In genomic region chr7:102255954-102256353, GRCm38 (mm10) we compare ENCODE assay signal across 8 mouse cellular contexts. TPM values are rescaled to one million over a fixed set of nuclear protein-coding genes. Genes with fewer than 3 reads are reported as not detected.
DNase-seq lines count a peak whose midpoint lies in the region; ATAC-seq and TF ChIP-seq lines count a peak whose summit lies in the region.

Gene Rhog (minus strand): TSS chr7:102256054.

- 86% methylated on average over 3 of the region's 3 CpGs for WGBS in cerebellum, adult 2 months
- 87% methylated on average over 3 of the region's 3 CpGs for WGBS in hindbrain, embryonic 14.5 days
- WGBS in liver, embryonic 16.5 days (ENCODE audit: insufficient replicate concordance), result 67% methylated on average over 3 of the region's 3 CpGs

- H3K4me2 ChIP-seq in hindbrain, embryonic 14.5 days (replicated peaks), result no peak within 1 kb of the TSS
- no peak within 1 kb of the TSS for H3K4me2 ChIP-seq in liver, embryonic 16.5 days (ENCODE audit: low read depth, low read length)

- H3K9ac ChIP-seq in hindbrain, embryonic 14.5 days, result no peak within 1 kb of the TSS
- H3K9ac ChIP-seq in liver, embryonic 16.5 days (ENCODE audit: low read depth, low read length), result no peak within 1 kb of the TSS

- no peak within 1 kb of the TSS for H3K4me3 ChIP-seq in cerebellum, adult 2 months (replicated peaks; ENCODE audit: insufficient read depth, low read depth, low read length)
- H3K4me3 ChIP-seq in gastrocnemius, adult 2 months, result no peak within 1 kb of the TSS
- H3K4me3 ChIP-seq in hindbrain, embryonic 14.5 days (replicated peaks; ENCODE audit: low read length), result no peak within 1 kb of the TSS
- H3K4me3 ChIP-seq in liver, embryonic 16.5 days (ENCODE audit: low read depth, low read length), result no peak within 1 kb of the TSS

- no peak for TF ChIP-seq CTCF in cerebellum, adult 2 months (IDR thresholded peaks at IDR 0.05; ENCODE audit: borderline replicate concordance, insufficient read depth, low read depth, low read length)
- TF ChIP-seq CTCF in gastrocnemius, adult 2 months (IDR thresholded peaks at IDR 0.05), result no peak

- intact Hi-C loops in gastrocnemius, adult 2 months (cut with DNase I), result no loop called here

- no peak for ATAC-seq in activated CD4-positive, CD25-positive, alpha-beta regulatory T cell, adult 4 months
- no peak for ATAC-seq in hindbrain, embryonic 14.5 days (ENCODE audit: low FRiP score)
- ATAC-seq in liver, embryonic 16.5 days (ENCODE audit: low read depth), result no peak

- TF ChIP-seq POLR2A in cerebellum, adult 2 months (IDR thresholded peaks at IDR 0.05; ENCODE audit: borderline replicate concordance, insufficient read depth, low read length), result no peak

- H3K9me3 ChIP-seq in hindbrain, embryonic 14.5 days (ENCODE audit: control insufficient read depth, low read length), result no peaks in the 10 kb centered on the region
- H3K9me3 ChIP-seq in liver, embryonic 16.5 days (replicated peaks; ENCODE audit: control insufficient read depth, low read length), result no peaks in the 10 kb centered on the region

- H3K36me3 ChIP-seq in hindbrain, embryonic 14.5 days (replicated peaks; ENCODE audit: control insufficient read depth, insufficient read depth), result no peaks in the 10 kb centered on the region
- no peaks in the 10 kb centered on the region for H3K36me3 ChIP-seq in liver, embryonic 16.5 days (ENCODE audit: control insufficient read depth, insufficient read depth)

- H3K4me1 ChIP-seq in cerebellum, adult 2 months (ENCODE audit: control insufficient read depth, insufficient read depth, low read length), result no peaks in the 10 kb centered on the region
- H3K4me1 ChIP-seq in hindbrain, embryonic 14.5 days (replicated peaks; ENCODE audit: control insufficient read depth, insufficient read depth, low read length), result peaks cover 5% of the 10 kb centered on the region; the same call in 1 of the 2 replicates
- H3K4me1 ChIP-seq in liver, embryonic 16.5 days (ENCODE audit: control insufficient read depth, low read depth, low read length), result peaks cover 17% of the 10 kb centered on the region

- H3K27me3 ChIP-seq in cerebellum, adult 2 months (ENCODE audit: control insufficient read depth, insufficient read depth, low read length), result no peaks in the 10 kb centered on the region
- no peaks in the 10 kb centered on the region for H3K27me3 ChIP-seq in hindbrain, embryonic 14.5 days (ENCODE audit: control insufficient read depth, insufficient read depth, low read length)
- H3K27me3 ChIP-seq in liver, embryonic 16.5 days (ENCODE audit: control insufficient read depth, insufficient read depth, low read depth, low read length), result no peaks in the 10 kb centered on the region

- DNase-seq in cerebellum, adult 2 months, result no peak
- DNase-seq in cerebellum, postnatal 4 days (ENCODE audit: low spot score in 2 of 2), result no peak
- DNase-seq in gastrocnemius, adult 2 months, result no peak
- no peak for DNase-seq in hindbrain, embryonic 14.5 days (ENCODE audit: low spot score)
- DNase-seq in cerebellum, postnatal 14 days, result no peak
- no peak for DNase-seq in frontal cortex, postnatal 14 days (ENCODE audit: low spot score in 2 of 2)

- H3K27ac ChIP-seq in cerebellum, adult 2 months (ENCODE audit: insufficient read depth, low read length), result no peak within 1 kb of the TSS
- H3K27ac ChIP-seq in gastrocnemius, adult 2 months, result no peak within 1 kb of the TSS
- no peak within 1 kb of the TSS for H3K27ac ChIP-seq in hindbrain, embryonic 14.5 days
- H3K27ac ChIP-seq in liver, embryonic 16.5 days (ENCODE audit: low read length), result no peak within 1 kb of the TSS

RNA-seq across cellular contexts. Expression of gene Rhog, which starts in this region (rescaled TPM):
- 71.1 and 87.6 TPM in 2 replicates for polyA plus RNA-seq in cerebellum, adult 2 months (2012; rRNA removed)
- 100 to 1,000 TPM; 179 to 195 TPM for polyA plus RNA-seq in activated CD4-positive, CD25-positive, alpha-beta regulatory T cell, adult 4 months (2017; shearing (Covaris generic))
- 10 to 100 TPM; 14.7 to 17.0 TPM for total RNA-seq in gastrocnemius, adult 2 months (2021)
- 20.3 and 20.5 TPM in 2 replicates for polyA plus RNA-seq in hindbrain, embryonic 14.5 days (2014; fragmentation: Nextera tagmentation; extraction: Ambion mirVana)
- polyA plus RNA-seq in liver, embryonic 16.5 days (2015; fragmentation: Nextera tagmentation; extraction: Ambion mirVana), result 49.5 and 56.3 TPM in 2 replicates
